20 mouse cellular contexts compared by ENCODE assay signal in genomic region chr1:182501815-182502405, GRCm38 (mm10). TPM values are rescaled to one million over a fixed set of nuclear protein-coding genes. Genes with fewer than 3 reads are reported as not detected.
A peak's percentile ranks its signal among the peaks of the same experiment; 100 is the strongest.
DNase-seq lines count a peak whose midpoint lies in the region; ATAC-seq and TF ChIP-seq lines count a peak whose summit lies in the region.
"Had no signal": no experiment of that assay in that cellular context is flagged by ENCODE, and none has a peak within 500 bp of the region (broad histone marks: within the 10 kb centered on the region; RNA-seq: fewer than 3 reads in every experiment).

No protein-coding gene starts in this region.

- no peak overlapping the region for H3K4me3 ChIP-seq in heart, adult 2 months
- no peak overlapping the region for H3K4me3 ChIP-seq in C2C12 (ENCODE audit: insufficient read depth, poor library complexity, severe bottlenecking)
- no peak overlapping the region for H3K4me3 ChIP-seq in brown adipose tissue, adult 24 weeks (ENCODE audit: insufficient read depth, low read depth, low read length)
- H3K4me3 ChIP-seq in heart, postnatal 0 days (ENCODE audit: low read depth, low read length) = no peak overlapping the region
- H3K4me3 ChIP-seq in hindbrain, embryonic 14.5 days (replicated peaks; ENCODE audit: low read length) = no peak overlapping the region
- H3K4me3 ChIP-seq: forebrain, embryonic 12.5 days; hindbrain, embryonic 12.5 days; limb, embryonic 12.5 days; liver, embryonic 13.5 days; midbrain, embryonic 10.5 days; neural tube, embryonic 13.5 days had no signal

- peaks cover 76% of the 10 kb centered on the region for H3K79me3 ChIP-seq in C2C12 (ENCODE audit: low read depth)

- no peaks in the 10 kb centered on the region for H3K9me3 ChIP-seq in heart, postnatal 0 days (replicated peaks; ENCODE audit: control insufficient read depth, low read length)
- H3K9me3 ChIP-seq in hindbrain, embryonic 14.5 days (ENCODE audit: control insufficient read depth, low read length) = no peaks in the 10 kb centered on the region
- H3K9me3 ChIP-seq: forebrain, embryonic 12.5 days; hindbrain, embryonic 12.5 days; limb, embryonic 12.5 days; liver, embryonic 13.5 days; midbrain, embryonic 10.5 days; neural tube, embryonic 13.5 days had no signal

- H3K27me3 ChIP-seq in heart, adult 2 months (ENCODE audit: control insufficient read depth, insufficient read depth, low read length) = no peaks in the 10 kb centered on the region
- H3K27me3 ChIP-seq in C2C12 (ENCODE audit: control insufficient read depth, insufficient read depth, insufficient read length) = no peaks in the 10 kb centered on the region
- H3K27me3 ChIP-seq in heart, postnatal 0 days (ENCODE audit: control insufficient read depth, insufficient read depth, low read length) = no peaks in the 10 kb centered on the region
- no peaks in the 10 kb centered on the region for H3K27me3 ChIP-seq in hindbrain, embryonic 14.5 days (ENCODE audit: control insufficient read depth, insufficient read depth, low read length)
- H3K27me3 ChIP-seq: forebrain, embryonic 12.5 days; hindbrain, embryonic 12.5 days; limb, embryonic 12.5 days; liver, embryonic 13.5 days; neural tube, embryonic 13.5 days had no signal

- no peak for ATAC-seq in heart, postnatal 0 days (ENCODE audit: insufficient read depth, low read depth)
- ATAC-seq in hindbrain, embryonic 14.5 days (ENCODE audit: low FRiP score) = no peak

- H3ac ChIP-seq in C2C12 (ENCODE audit: control insufficient read depth, insufficient read length, low read depth) = no peak overlapping the region

- H3K9ac ChIP-seq in heart, adult 2 months (ENCODE audit: low read depth, low read length) = no peak overlapping the region
- H3K9ac ChIP-seq in heart, postnatal 0 days (replicated peaks; ENCODE audit: low read depth, low read length) = no peak overlapping the region
- H3K9ac ChIP-seq in hindbrain, embryonic 14.5 days = no peak overlapping the region
- H3K9ac ChIP-seq: forebrain, embryonic 12.5 days; hindbrain, embryonic 12.5 days; limb, embryonic 12.5 days; liver, embryonic 13.5 days; lung, embryonic 14.5 days; neural tube, embryonic 13.5 days had no signal

- peak overlapping the region; percentile 78 for H3K27ac ChIP-seq in heart, adult 2 months
- peak overlapping the region; percentile 94 for H3K27ac ChIP-seq in brown adipose tissue, adult 24 weeks (replicated peaks; ENCODE audit: low read depth, low read length)
- peak overlapping the region; percentile 75 for H3K27ac ChIP-seq in heart, postnatal 0 days (ENCODE audit: low read depth)
- no peak overlapping the region for H3K27ac ChIP-seq in hindbrain, embryonic 14.5 days
- H3K27ac ChIP-seq: forebrain, embryonic 12.5 days; hindbrain, embryonic 12.5 days; limb, embryonic 12.5 days; liver, embryonic 13.5 days; midbrain, embryonic 10.5 days; neural tube, embryonic 13.5 days had no signal

- DNase-seq in heart, adult 2 months = peak in 1 of 2 experiments; percentile 62
- no peak for DNase-seq in heart, postnatal 25 days (ENCODE audit: low spot score)
- DNase-seq in heart, postnatal 0 days (ENCODE audit: low spot score) = no peak
- DNase-seq in right cerebral cortex, adult 18-20 months = no peak
- DNase-seq in hindbrain, embryonic 14.5 days (ENCODE audit: low spot score) = no peak
- DNase-seq in c-Kit-positive CD71-positive TER-119-positive erythroid progenitor cells, embryonic 14.5 days (ENCODE audit: low spot score) = no peak
- DNase-seq: cerebellum, adult 8-10 months; kidney, adult 8-10 months; kidney, postnatal 14 days; liver, embryonic 13.5 days; lung, embryonic 14.5 days; lung, postnatal 4 days; thymus, postnatal 4 days had no signal

- TF ChIP-seq POLR2A in heart, adult 2 months (IDR thresholded peaks at IDR 0.05; ENCODE audit: insufficient read depth, low read depth, low read length) = no peak

- 61% methylated on average over 7 of the region's 7 CpGs for WGBS in heart, adult 2 months
- WGBS in heart, postnatal 0 days = 77% methylated on average over 7 of the region's 7 CpGs
- WGBS in hindbrain, embryonic 14.5 days = 87% methylated on average over 7 of the region's 7 CpGs

- H3K4me2 ChIP-seq in heart, postnatal 0 days (ENCODE audit: low read depth, low read length) = no peak overlapping the region
- no peak overlapping the region for H3K4me2 ChIP-seq in hindbrain, embryonic 14.5 days (replicated peaks)
- H3K4me2 ChIP-seq: forebrain, embryonic 12.5 days; hindbrain, embryonic 12.5 days; limb, embryonic 12.5 days; liver, embryonic 13.5 days; lung, embryonic 14.5 days; neural tube, embryonic 13.5 days had no signal

- peak; percentile 44; the same call in 1 of the 2 replicates for TF ChIP-seq EP300 in heart, adult 2 months (IDR thresholded peaks at IDR 0.05; ENCODE audit: insufficient read depth, low read depth, low read length)
- TF ChIP-seq EP300 in heart, postnatal 0 days (IDR thresholded peaks at IDR 0.05; ENCODE audit: low read depth) = no peak

- H3K4me1 ChIP-seq in heart, adult 2 months (ENCODE audit: control insufficient read depth, insufficient read depth, low read length) = peaks cover 61% of the 10 kb centered on the region
- peaks cover 73% of the 10 kb centered on the region for H3K4me1 ChIP-seq in brown adipose tissue, adult 24 weeks (ENCODE audit: control insufficient read depth, insufficient read depth, insufficient read length, low read length)
- H3K4me1 ChIP-seq in heart, postnatal 0 days (ENCODE audit: control insufficient read depth, insufficient read depth) = peaks cover 75% of the 10 kb centered on the region
- peaks cover 10% of the 10 kb centered on the region; the same call in 1 of the 2 replicates for H3K4me1 ChIP-seq in hindbrain, embryonic 14.5 days (replicated peaks; ENCODE audit: control insufficient read depth, insufficient read depth, low read length)

- no peak for TF ChIP-seq CTCF in heart, adult 2 months (IDR thresholded peaks at IDR 0.05)
- TF ChIP-seq CTCF in C2C12 (IDR thresholded peaks at IDR 0.05; ENCODE audit: control insufficient read depth, insufficient read depth, insufficient read length) = no peak
- no peak for TF ChIP-seq CTCF in heart, postnatal 0 days (IDR thresholded peaks at IDR 0.05; ENCODE audit: low read depth)

- intact Hi-C loops in heart, adult 2 months (cut with DNase I) = loop anchor here (10.0 kb wide), 1 partner anchor 707 kb away; no protein-coding TSS in a partner anchor
- intact Hi-C loops in heart, postnatal 25 days (cut with DNase I) = no loop called here

- peaks cover 21% of the 10 kb centered on the region for H3K36me3 ChIP-seq in heart, adult 2 months (ENCODE audit: control insufficient read depth, insufficient read depth, low read length)
- H3K36me3 ChIP-seq in C2C12 (ENCODE audit: control insufficient read depth, insufficient read depth) = peaks cover 62% of the 10 kb centered on the region
- H3K36me3 ChIP-seq in heart, postnatal 0 days (replicated peaks; ENCODE audit: control insufficient read depth, insufficient read depth, low read length) = peaks cover 4% of the 10 kb centered on the region; the same call in 1 of the 2 replicates
- peaks cover 8% of the 10 kb centered on the region; the same call in 1 of the 2 replicates for H3K36me3 ChIP-seq in hindbrain, embryonic 14.5 days (replicated peaks; ENCODE audit: control insufficient read depth, insufficient read depth)

- peaks cover 2% of the 10 kb centered on the region; the same call in 1 of the 2 replicates for H3K79me2 ChIP-seq in heart, adult 2 months (replicated peaks; ENCODE audit: control insufficient read depth, insufficient read depth, low read length)
- peaks cover 94% of the 10 kb centered on the region for H3K79me2 ChIP-seq in C2C12 (ENCODE audit: control insufficient read depth, insufficient read depth)

TF ChIP-seq in C2C12, 6 proteins besides CTCF, POLR2A, EP300 and RAD21:
- TF ChIP-seq MYOD1 (IDR thresholded peaks at IDR 0.05; ENCODE audit: control insufficient read depth, insufficient read length, low read depth) (peak; percentile 82), MYOG (IDR thresholded peaks at IDR 0.05; ENCODE audit: control insufficient read depth, extremely low read depth, insufficient read length) (no peak), CEBPB (IDR thresholded peaks at IDR 0.05; ENCODE audit: low read depth) (peak; percentile 58), USF1 (IDR thresholded peaks at IDR 0.05; ENCODE audit: low read depth) (no peak)

RNA-seq across cellular contexts. Expression of gene Capn2, which starts 15.5 kb away (rescaled TPM):
- total RNA-seq in heart, adult 2 months (2021) = 10 to 100 TPM; 63.9 to 65.3 TPM
- polyA plus RNA-seq in heart, adult 2 months (2012; rRNA removed) = 28.0 and 46.2 TPM in 2 replicates
- 10 to 100 TPM; 63.3 to 73.1 TPM for total RNA-seq in heart, postnatal 25 days (2021)
- 171 TPM for polyA plus RNA-seq in C2C12 (2012; fragmentation: generic; extraction: Trizol)
- 108 and 113 TPM in 2 replicates for polyA plus RNA-seq in brown adipose tissue, adult 24 weeks (2012; ENCODE audit: insufficient read depth, insufficient read length, missing spikeins)
- 71.2 and 85.4 TPM in 2 replicates for total RNA-seq in heart, postnatal 0 days (2014; rRNA removed; ENCODE audit: low replicate concordance)
- 56.8 and 62.6 TPM in 2 replicates for polyA plus RNA-seq in heart, postnatal 0 days (2015; fragmentation: Nextera tagmentation; extraction: Ambion mirVana)
- polyA plus RNA-seq in hindbrain, embryonic 14.5 days (2014; fragmentation: Nextera tagmentation; extraction: Ambion mirVana) = 80.5 and 81.0 TPM in 2 replicates
